Mouse (Mus musculus): ENCODE measurements around the gene Negr1.

- TF ChIP-seq CTCF (conservative IDR thresholded peaks at IDR 0.05 in 1 of 2, IDR thresholded peaks at IDR 0.05 in 1 of 2; ENCODE audit: low read depth in 2 of 2, low read length in 2 of 2): no peak
- no peak for TF ChIP-seq JUN (IDR thresholded peaks at IDR 0.05; ENCODE audit: insufficient read depth, low read depth, low read length)
- TF ChIP-seq ZC3H11A (IDR thresholded peaks at IDR 0.05; ENCODE audit: low read depth, low read length): no peak
- TF ChIP-seq POLR2A (IDR thresholded peaks at IDR 0.05; ENCODE audit: low read depth, low read length): no peak
Observed at GRCm38 (mm10) chr3:157240240-157240639, 678.6 kb downstream of the Negr1 start.
